Mouse (Mus musculus): ENCODE results near the gene Rars. TPM values are rescaled to one million over a fixed set of nuclear protein-coding genes. Genes with fewer than 3 reads are reported as not detected.
"Not testable (repeated sequence)": the region's sequence is repeated elsewhere in the genome, so short reads cannot be mapped to it uniquely, and the experiment has no call there.

Gene Rars
- polyA plus RNA-seq, 1 experiment from 2014 or later, result 109 TPM

- peaks cover 53% of the 10 kb centered on the region for H3K36me3 ChIP-seq
Observed at GRCm38 (mm10) chr11:35832139-35832538, 2.2 kb downstream of the Rars start.

GRCm38 (mm10) chr11:35827714-35828113 is 6.6 kb downstream of the Rars start:
- Histone ChIP-seq H3K27ac (no peak overlapping the region), H3K4me3 (no peak overlapping the region), H3K27me3 (ENCODE audit: low read depth, poor library complexity, severe bottlenecking) (no peaks in the 10 kb centered on the region), H3K4me1 (no peaks in the 10 kb centered on the region), H3K36me3 (peaks cover 96% of the 10 kb centered on the region), H3K9me3 (replicated peaks) (no peaks in the 10 kb centered on the region)
- DNase-seq (ENCODE audit: low spot score), result no peak
- 93% methylated on average over 6 of the region's 6 CpGs for WGBS

More at GRCm38 (mm10) chr11:35832139-35832538, 2.2 kb downstream of the Rars start:
- no peak for DNase-seq (ENCODE audit: low spot score)
- no peaks in the 10 kb centered on the region for H3K9me3 ChIP-seq (replicated peaks)
- H3K4me1 ChIP-seq, result peaks cover 7% of the 10 kb centered on the region
- no peak overlapping the region for H3K27ac ChIP-seq
- no peaks in the 10 kb centered on the region for H3K27me3 ChIP-seq (ENCODE audit: low read depth, poor library complexity, severe bottlenecking)
- H3K4me3 ChIP-seq, result no peak overlapping the region
- WGBS, result 80% methylated on average over 4 of the region's 4 CpGs

GRCm38 (mm10) chr11:35816316-35816715 is 18.0 kb downstream of the Rars start:
- Histone ChIP-seq H3K4me1 (no peaks in the 10 kb centered on the region), H3K9me3 (replicated peaks) (no peaks in the 10 kb centered on the region), H3K36me3 (peaks cover 100% of the 10 kb centered on the region), H3K27me3 (ENCODE audit: low read depth, poor library complexity, severe bottlenecking) (no peaks in the 10 kb centered on the region), H3K27ac (no peak overlapping the region), H3K4me3 (no peak overlapping the region)
- DNase-seq (ENCODE audit: low spot score), result no peak
- WGBS, result 93% methylated on average over 12 of the region's 12 CpGs

GRCm38 (mm10) chr11:35811458-35811857 is 22.8 kb downstream of the Rars start:
- Histone ChIP-seq H3K4me3 (no peak overlapping the region), H3K4me1 (no peaks in the 10 kb centered on the region), H3K36me3 (peaks cover 100% of the 10 kb centered on the region), H3K27me3 (ENCODE audit: low read depth, poor library complexity, severe bottlenecking) (no peaks in the 10 kb centered on the region), H3K27ac (no peak overlapping the region), H3K9me3 (replicated peaks) (no peaks in the 10 kb centered on the region)
- WGBS, result 88% methylated on average over 10 of the region's 10 CpGs
- no peak for DNase-seq (ENCODE audit: low spot score)

GRCm38 (mm10) chr11:35801332-35801731 is 33.0 kb downstream of the Rars start:
- H3K27me3 ChIP-seq (ENCODE audit: low read depth, poor library complexity, severe bottlenecking), result peaks cover 37% of the 10 kb centered on the region
- no peak overlapping the region for H3K4me3 ChIP-seq
- 80% methylated on average over 5 of the region's 5 CpGs for WGBS
- H3K4me1 ChIP-seq, result peaks cover 13% of the 10 kb centered on the region
- no peak overlapping the region for H3K27ac ChIP-seq
- H3K9me3 ChIP-seq (replicated peaks), result no peaks in the 10 kb centered on the region
- H3K36me3 ChIP-seq, result 0 out of 2 replicates have a peak, but pooled peaks cover under 1% of the 10 kb centered on the region
- DNase-seq (ENCODE audit: low spot score), result no peak

GRCm38 (mm10) chr11:35798874-35799273 is 35.4 kb downstream of the Rars start, which contains the start of gene Fbll1:
Gene Fbll1 (minus strand): TSS chr11:35798884.
- Histone ChIP-seq H3K9me3 (replicated peaks) (no peaks in the 10 kb centered on the region), H3K4me3 (peak within 1 kb of the TSS; percentile 50), H3K4me1 (peaks cover 13% of the 10 kb centered on the region), H3K27ac (no peak within 1 kb of the TSS), H3K36me3 (no peaks in the 10 kb centered on the region), H3K27me3 (ENCODE audit: low read depth, poor library complexity, severe bottlenecking) (peaks cover 55% of the 10 kb centered on the region)
- 17% methylated on average over 11 of the region's 11 CpGs for WGBS
- peak; percentile 79 for DNase-seq (ENCODE audit: low spot score)

- H3K27ac ChIP-seq, result no peak overlapping the region
- no peaks in the 10 kb centered on the region for H3K9me3 ChIP-seq (replicated peaks)
- no peaks in the 10 kb centered on the region for H3K36me3 ChIP-seq
- no peak for DNase-seq (ENCODE audit: low spot score)
- peaks cover 55% of the 10 kb centered on the region for H3K27me3 ChIP-seq (ENCODE audit: low read depth, poor library complexity, severe bottlenecking)
- peak overlapping the region; percentile 50 for H3K4me3 ChIP-seq
- WGBS, result 6% methylated on average over 23 of the region's 23 CpGs
- peaks cover 13% of the 10 kb centered on the region for H3K4me1 ChIP-seq
Observed at GRCm38 (mm10) chr11:35798495-35798820, 35.8 kb downstream of the Rars start.

GRCm38 (mm10) chr11:35797751-35798494 is 36.4 kb downstream of the Rars start:
- Histone ChIP-seq H3K4me3 (peak overlapping the region; percentile 50), H3K9me3 (replicated peaks) (no peaks in the 10 kb centered on the region), H3K36me3 (no peaks in the 10 kb centered on the region), H3K4me1 (peaks cover 13% of the 10 kb centered on the region), H3K27me3 (ENCODE audit: low read depth, poor library complexity, severe bottlenecking) (peaks cover 55% of the 10 kb centered on the region), H3K27ac (no peak overlapping the region)
- peak; percentile 49 for DNase-seq (ENCODE audit: low spot score)
- whole genome bisulfite sequencing, result 4% methylated on average over 86 of the region's 86 CpGs

- 82% methylated on average over 5 of the region's 5 CpGs for WGBS
- Histone ChIP-seq H3K36me3 (peaks cover 39% of the 10 kb centered on the region), H3K27me3 (ENCODE audit: low read depth, poor library complexity, severe bottlenecking) (peaks cover 32% of the 10 kb centered on the region)
- H3K27ac ChIP-seq; H3K4me3 ChIP-seq; H3K9me3 ChIP-seq (replicated peaks); H3K4me1 ChIP-seq; DNase-seq (ENCODE audit: low spot score): not testable (repeated sequence)
Observed at GRCm38 (mm10) chr11:35792800-35793199, 41.5 kb downstream of the Rars start.

GRCm38 (mm10) chr11:35788443-35788842 is 45.9 kb downstream of the Rars start:
- Histone ChIP-seq H3K4me1 (no peaks in the 10 kb centered on the region), H3K27me3 (ENCODE audit: low read depth, poor library complexity, severe bottlenecking) (no peaks in the 10 kb centered on the region), H3K9me3 (replicated peaks) (no peaks in the 10 kb centered on the region), H3K36me3 (peaks cover 83% of the 10 kb centered on the region), H3K4me3 (no peak overlapping the region), H3K27ac (no peak overlapping the region)
- DNase-seq (ENCODE audit: low spot score), result peak; percentile 12
- WGBS, result 89% methylated on average over 2 of the region's 2 CpGs

GRCm38 (mm10) chr11:35784537-35784936 is 49.8 kb downstream of the Rars start:
- H3K9me3 ChIP-seq (replicated peaks), result no peaks in the 10 kb centered on the region
- H3K4me1 ChIP-seq, result no peaks in the 10 kb centered on the region
- WGBS, result 95% methylated on average over 4 of the region's 4 CpGs
- H3K27me3 ChIP-seq (ENCODE audit: low read depth, poor library complexity, severe bottlenecking), result no peaks in the 10 kb centered on the region
- H3K27ac ChIP-seq, result no peak overlapping the region
- H3K36me3 ChIP-seq, result peaks cover 100% of the 10 kb centered on the region
- no peak overlapping the region for H3K4me3 ChIP-seq
- DNase-seq (ENCODE audit: low spot score), result peak; percentile 28

GRCm38 (mm10) chr11:35784002-35784401 is 50.3 kb downstream of the Rars start:
- Histone ChIP-seq H3K9me3 (replicated peaks) (no peaks in the 10 kb centered on the region), H3K27me3 (ENCODE audit: low read depth, poor library complexity, severe bottlenecking) (no peaks in the 10 kb centered on the region), H3K4me3 (no peak overlapping the region), H3K27ac (no peak overlapping the region), H3K36me3 (peaks cover 100% of the 10 kb centered on the region), H3K4me1 (no peaks in the 10 kb centered on the region)
- 94% methylated on average over 3 of the region's 3 CpGs for WGBS
- DNase-seq (ENCODE audit: low spot score), result no peak

- no peaks in the 10 kb centered on the region for H3K4me1 ChIP-seq
- H3K27me3 ChIP-seq (ENCODE audit: low read depth, poor library complexity, severe bottlenecking), result no peaks in the 10 kb centered on the region
- 95% methylated on average over 5 of the region's 5 CpGs for WGBS
- DNase-seq (ENCODE audit: low spot score), result no peak
- H3K27ac ChIP-seq, result no peak overlapping the region
- peaks cover 100% of the 10 kb centered on the region for H3K36me3 ChIP-seq
- no peaks in the 10 kb centered on the region for H3K9me3 ChIP-seq (replicated peaks)
- no peak overlapping the region for H3K4me3 ChIP-seq
Observed at GRCm38 (mm10) chr11:35783038-35783437, 51.3 kb downstream of the Rars start.

GRCm38 (mm10) chr11:35782444-35782843 is 51.9 kb downstream of the Rars start:
- H3K27me3 ChIP-seq (ENCODE audit: low read depth, poor library complexity, severe bottlenecking), result no peaks in the 10 kb centered on the region
- DNase-seq (ENCODE audit: low spot score), result no peak
- H3K4me1 ChIP-seq, result no peaks in the 10 kb centered on the region
- no peaks in the 10 kb centered on the region for H3K9me3 ChIP-seq (replicated peaks)
- 95% methylated on average over 3 of the region's 3 CpGs for WGBS
- no peak overlapping the region for H3K4me3 ChIP-seq
- H3K36me3 ChIP-seq, result peaks cover 100% of the 10 kb centered on the region
- no peak overlapping the region for H3K27ac ChIP-seq
